Comparison of ENCODE assay signal across 12 mouse cellular contexts in genomic region chr19:22917345-22917735, GRCm38 (mm10).
DNase-seq lines count a peak whose midpoint lies in the region; ATAC-seq and TF ChIP-seq lines count a peak whose summit lies in the region.
"Had no signal": no experiment of that assay in that cellular context is flagged by ENCODE, and none has a peak within 500 bp of the region (broad histone marks: within the 10 kb centered on the region; RNA-seq: fewer than 3 reads in every experiment).

No protein-coding gene starts in this region.

- no peak for ATAC-seq in kidney, embryonic 15.5 days (replicated peaks; ENCODE audit: low FRiP score)
- ATAC-seq in intestine, postnatal 0 days: no peak

- H3K9ac ChIP-seq in heart, adult 2 months (ENCODE audit: low read depth, low read length): no peak overlapping the region
- H3K9ac ChIP-seq in kidney, embryonic 15.5 days: no peak overlapping the region
- no peak overlapping the region for H3K9ac ChIP-seq in intestine, postnatal 0 days (ENCODE audit: low read depth, low read length)
- H3K9ac ChIP-seq: forebrain, postnatal 0 days; hindbrain, embryonic 13.5 days; liver, embryonic 14.5 days; midbrain, embryonic 12.5 days had no signal

- no peak overlapping the region for H3K4me2 ChIP-seq in kidney, embryonic 15.5 days
- H3K4me2 ChIP-seq in intestine, postnatal 0 days (replicated peaks; ENCODE audit: low read depth): no peak overlapping the region
- H3K4me2 ChIP-seq: midbrain, embryonic 12.5 days had no signal

- intact Hi-C loops in heart, adult 2 months (cut with DNase I): loop anchor here (1.0 to 10.0 kb wide), 3 partner anchors 22 to 607 kb away; no protein-coding TSS in a partner anchor
- intact Hi-C loops in heart, postnatal 36 days (cut with DNase I): loop anchor here (2.0 to 5.0 kb wide), 4 partner anchors 90 to 605 kb away; no protein-coding TSS in a partner anchor

- H3K4me3 ChIP-seq in heart, adult 2 months: no peak overlapping the region
- H3K4me3 ChIP-seq in kidney, embryonic 15.5 days (replicated peaks): no peak overlapping the region
- no peak overlapping the region for H3K4me3 ChIP-seq in C2C12 (ENCODE audit: insufficient read depth, poor library complexity, severe bottlenecking)
- no peak overlapping the region for H3K4me3 ChIP-seq in intestine, postnatal 0 days (ENCODE audit: low read depth, low read length)
- H3K4me3 ChIP-seq: hindbrain, embryonic 13.5 days; midbrain, embryonic 12.5 days had no signal

- no peak for TF ChIP-seq POLR2A in heart, adult 2 months (IDR thresholded peaks at IDR 0.05; ENCODE audit: insufficient read depth, low read depth, low read length)

- 32% methylated on average over 3 of the region's 3 CpGs for WGBS in heart, adult 2 months
- WGBS in kidney, embryonic 15.5 days: 77% methylated on average over 3 of the region's 3 CpGs
- WGBS in intestine, postnatal 0 days: 46% methylated on average over 3 of the region's 3 CpGs

- TF ChIP-seq CTCF in heart, adult 2 months (IDR thresholded peaks at IDR 0.05): no peak
- TF ChIP-seq CTCF in C2C12 (IDR thresholded peaks at IDR 0.05; ENCODE audit: control insufficient read depth, insufficient read depth, insufficient read length): no peak
- no peak for TF ChIP-seq CTCF in intestine, postnatal 0 days (IDR thresholded peaks at IDR 0.05; ENCODE audit: low read depth)

- no peaks in the 10 kb centered on the region for H3K9me3 ChIP-seq in kidney, embryonic 15.5 days (replicated peaks)
- H3K9me3 ChIP-seq in intestine, postnatal 0 days (ENCODE audit: control insufficient read depth): no peaks in the 10 kb centered on the region
- H3K9me3 ChIP-seq: hindbrain, embryonic 13.5 days; midbrain, embryonic 12.5 days had no signal

- no peak for TF ChIP-seq EP300 in heart, adult 2 months (IDR thresholded peaks at IDR 0.05; ENCODE audit: insufficient read depth, low read depth, low read length)

- H3ac ChIP-seq in C2C12 (ENCODE audit: control insufficient read depth, insufficient read length, low read depth): no peak overlapping the region

- no peaks in the 10 kb centered on the region for H3K79me2 ChIP-seq in heart, adult 2 months (replicated peaks; ENCODE audit: control insufficient read depth, insufficient read depth, low read length)
- no peaks in the 10 kb centered on the region for H3K79me2 ChIP-seq in C2C12 (ENCODE audit: control insufficient read depth, insufficient read depth)

- no peaks in the 10 kb centered on the region for H3K27me3 ChIP-seq in heart, adult 2 months (ENCODE audit: control insufficient read depth, insufficient read depth, low read length)
- no peaks in the 10 kb centered on the region for H3K27me3 ChIP-seq in kidney, embryonic 15.5 days
- no peaks in the 10 kb centered on the region for H3K27me3 ChIP-seq in C2C12 (ENCODE audit: control insufficient read depth, insufficient read depth, insufficient read length)
- no peaks in the 10 kb centered on the region for H3K27me3 ChIP-seq in intestine, postnatal 0 days (replicated peaks; ENCODE audit: control insufficient read depth, insufficient read depth, low read length)
- H3K27me3 ChIP-seq: hindbrain, embryonic 13.5 days had no signal

- peaks cover 7% of the 10 kb centered on the region for H3K4me1 ChIP-seq in heart, adult 2 months (ENCODE audit: control insufficient read depth, insufficient read depth, low read length)
- peaks cover 13% of the 10 kb centered on the region for H3K4me1 ChIP-seq in kidney, embryonic 15.5 days
- H3K4me1 ChIP-seq in intestine, postnatal 0 days (replicated peaks; ENCODE audit: control insufficient read depth, insufficient read depth, low read length): no peaks in the 10 kb centered on the region

- no peak for DNase-seq in heart, adult 2 months
- DNase-seq in heart, postnatal 36 days: no peak
- no peak for DNase-seq in kidney, adult 9 months
- DNase-seq in adrenal gland, postnatal 4 days (ENCODE audit: low spot score in 2 of 2): no peak
- DNase-seq in retina, postnatal 1 day: no peak

- peak overlapping the region; percentile 86 for H3K27ac ChIP-seq in heart, adult 2 months
- peak overlapping the region; percentile 79 for H3K27ac ChIP-seq in kidney, embryonic 15.5 days
- peak overlapping the region; percentile 66; the same call in 1 of the 2 replicates for H3K27ac ChIP-seq in intestine, postnatal 0 days (ENCODE audit: low read depth, low read length)
- H3K27ac ChIP-seq: hindbrain, embryonic 13.5 days; liver, embryonic 14.5 days; midbrain, embryonic 12.5 days had no signal

- H3K79me3 ChIP-seq in C2C12 (ENCODE audit: low read depth): no peaks in the 10 kb centered on the region

- H3K36me3 ChIP-seq in heart, adult 2 months (ENCODE audit: control insufficient read depth, insufficient read depth, low read length): no peaks in the 10 kb centered on the region
- H3K36me3 ChIP-seq in kidney, embryonic 15.5 days: no peaks in the 10 kb centered on the region
- no peaks in the 10 kb centered on the region for H3K36me3 ChIP-seq in C2C12 (ENCODE audit: control insufficient read depth, insufficient read depth)
- no peaks in the 10 kb centered on the region for H3K36me3 ChIP-seq in intestine, postnatal 0 days (ENCODE audit: control insufficient read depth, insufficient read depth)
- H3K36me3 ChIP-seq: hindbrain, embryonic 13.5 days; midbrain, embryonic 12.5 days had no signal

TF ChIP-seq in C2C12, 6 proteins besides CTCF, POLR2A, EP300 and RAD21:
- TF ChIP-seq CEBPB (IDR thresholded peaks at IDR 0.05; ENCODE audit: low read depth) (peak; percentile 46), MAX (IDR thresholded peaks at IDR 0.05) (no peak)
